Mouse (Mus musculus) lung, postnatal 14 days (tissue): ENCODE data around the gene Fam49a.
A peak's percentile ranks its signal among the peaks of the same experiment; 100 is the strongest.
"Not testable (repeated sequence)": the region's sequence is repeated elsewhere in the genome, so short reads cannot be mapped to it uniquely, and the experiment has no call there.

ENCODE experiments used
- DNase-seq: peaks from one replicate; pipeline ENCODE4 v3.0.0; 2021

The Fam49a gene

GRCm38 (mm10) chr12:12261987-12262971 lies at the start of gene Fam49a:
Gene Fam49a, plus strand, starts transcription at chr12:12262139.
- peak; percentile 83 for DNase-seq

GRCm38 (mm10) chr12:12213536-12213935 lies 48.4 kb upstream of the Fam49a start:
- DNase-seq = no peak

GRCm38 (mm10) chr12:12218947-12219346 lies 43.0 kb upstream of the Fam49a start:
- no peak for DNase-seq

- DNase-seq = no peak
These were observed 41.0 kb upstream of the Fam49a start for GRCm38 (mm10) chr12:12220755-12221496.

- peak; percentile 35 for DNase-seq
These were observed 39.2 kb upstream of the Fam49a start for GRCm38 (mm10) chr12:12222585-12223290.

GRCm38 (mm10) chr12:12223336-12223735 lies 38.6 kb upstream of the Fam49a start:
- peak; percentile 28 for DNase-seq

GRCm38 (mm10) chr12:12225706-12226105 lies 36.2 kb upstream of the Fam49a start:
- DNase-seq = no peak

GRCm38 (mm10) chr12:12227594-12227993 lies 34.3 kb upstream of the Fam49a start:
- peak; percentile 25 for DNase-seq

GRCm38 (mm10) chr12:12230031-12230557 lies 31.8 kb upstream of the Fam49a start:
- DNase-seq = no peak

GRCm38 (mm10) chr12:12232097-12232496 lies 29.8 kb upstream of the Fam49a start:
- no peak for DNase-seq

GRCm38 (mm10) chr12:12236978-12237377 lies 25.0 kb upstream of the Fam49a start:
- DNase-seq = no peak

- no peak for DNase-seq
These were observed 22.4 kb upstream of the Fam49a start for GRCm38 (mm10) chr12:12239502-12239901.

GRCm38 (mm10) chr12:12243148-12243547 lies 18.8 kb upstream of the Fam49a start:
- DNase-seq = no peak

- DNase-seq = not testable (repeated sequence)
These were observed 14.9 kb upstream of the Fam49a start for GRCm38 (mm10) chr12:12247023-12247422.

GRCm38 (mm10) chr12:12249521-12249920 lies 12.4 kb upstream of the Fam49a start:
- DNase-seq = no peak

- DNase-seq = no peak
These were observed 8.4 kb upstream of the Fam49a start for GRCm38 (mm10) chr12:12253526-12253925.

GRCm38 (mm10) chr12:12254139-12254538 lies 7.8 kb upstream of the Fam49a start:
- DNase-seq = no peak

GRCm38 (mm10) chr12:12260979-12261960 lies 669 bp upstream of the Fam49a start:
- DNase-seq = no peak

GRCm38 (mm10) chr12:12263371-12263791 lies 1.4 kb downstream of the Fam49a start:
- peak; percentile 37 for DNase-seq

GRCm38 (mm10) chr12:12264151-12264550 lies 2.2 kb downstream of the Fam49a start:
- peak; percentile 40 for DNase-seq

GRCm38 (mm10) chr12:12266552-12266951 lies 4.6 kb downstream of the Fam49a start:
- no peak for DNase-seq
